Mouse (Mus musculus) olfactory bulb, adult 2 months (tissue): Measurements from ENCODE around the gene Meioc. TPM values are rescaled to one million over a fixed set of nuclear protein-coding genes. Genes with fewer than 3 reads are reported as not detected.

Experiments
- H3K27ac ChIP-seq: fragments of 200-500 bp; 2 replicates; pipeline ENCODE4 v1.5.1; 2012; ENCODE audit warnings: low read depth, low read length; ENCODE audit not compliant: insufficient read depth
- H3K4me1 ChIP-seq: fragments of 200-500 bp; 2 replicates; pipeline ENCODE4 v1.6.1; 2012; ENCODE audit warnings: low read length; ENCODE audit not compliant: control insufficient read depth, insufficient read depth
- H3K4me3 ChIP-seq: fragments of 200-500 bp; 2 replicates; pipeline ENCODE4 v1.5.1; 2012; ENCODE audit warnings: mild to moderate bottlenecking, low read depth, low read length, moderate library complexity; ENCODE audit not compliant: insufficient read depth
- CTCF ChIP-seq: fragments of 200-500 bp; IDR thresholded peaks from 2 replicates; pipeline ENCODE4 v1.5.1; 2012; ENCODE audit warnings: low read depth, mild to moderate bottlenecking, low read length, moderate library complexity; ENCODE audit not compliant: insufficient read depth
- POLR2A ChIP-seq: fragments of 200-500 bp; IDR thresholded peaks from 2 replicates; pipeline ENCODE4 v1.6.1; 2012; ENCODE audit warnings: mild to moderate bottlenecking, low read depth, low read length, moderate library complexity; ENCODE audit not compliant: insufficient read depth
- WGBS: fragments of 180-500 bp; shearing (Covaris S2); methylation state at CpG from one replicate; pipeline ENCODE4 v1.1.7; 2018; 5-methylcytosine and 5-hydroxymethylcytosine counted together
- polyA plus RNA-seq: library from polyadenylated mRNA; stranded (reverse); fragments of >200 nt; gene quantifications from 2 replicates; pipeline ENCODE4 v1.2.4, GENCODE M21; 2012; ENCODE audit warnings: low replicate concordance; ENCODE audit not compliant: missing spikeins, insufficient read depth, insufficient read length

Gene Meioc
- polyA plus RNA-seq, 1 experiment = not detected

DNA sequence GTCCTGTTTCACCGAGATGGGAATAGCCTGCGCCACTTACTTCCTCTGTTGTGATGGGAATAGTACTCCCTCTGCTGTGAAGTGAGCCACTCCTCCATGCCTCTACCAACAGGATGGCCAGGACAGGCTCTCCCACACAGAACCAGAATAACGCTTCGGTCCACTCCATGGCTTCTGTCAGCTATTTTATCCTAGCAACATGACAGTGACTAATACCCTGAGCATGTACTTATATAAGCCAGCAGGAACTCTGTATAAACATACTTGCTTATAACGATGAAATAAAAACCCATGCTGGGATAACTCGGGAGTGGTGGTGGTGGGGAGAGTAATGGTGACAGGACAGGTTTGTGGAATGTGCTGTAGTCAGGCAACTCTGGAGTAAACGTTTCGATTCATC is 7.6 kb upstream of the Meioc start:
- no peak overlapping the region for H3K4me3 ChIP-seq
- peaks cover 2% of the 10 kb centered on the region; the same call in 1 of the 2 replicates for H3K4me1 ChIP-seq
- 76% methylated on average over 8 of the region's 8 CpGs for WGBS
- no peak overlapping the region for H3K27ac ChIP-seq
- TF ChIP-seq POLR2A (no peak), CTCF (no peak)

DNA sequence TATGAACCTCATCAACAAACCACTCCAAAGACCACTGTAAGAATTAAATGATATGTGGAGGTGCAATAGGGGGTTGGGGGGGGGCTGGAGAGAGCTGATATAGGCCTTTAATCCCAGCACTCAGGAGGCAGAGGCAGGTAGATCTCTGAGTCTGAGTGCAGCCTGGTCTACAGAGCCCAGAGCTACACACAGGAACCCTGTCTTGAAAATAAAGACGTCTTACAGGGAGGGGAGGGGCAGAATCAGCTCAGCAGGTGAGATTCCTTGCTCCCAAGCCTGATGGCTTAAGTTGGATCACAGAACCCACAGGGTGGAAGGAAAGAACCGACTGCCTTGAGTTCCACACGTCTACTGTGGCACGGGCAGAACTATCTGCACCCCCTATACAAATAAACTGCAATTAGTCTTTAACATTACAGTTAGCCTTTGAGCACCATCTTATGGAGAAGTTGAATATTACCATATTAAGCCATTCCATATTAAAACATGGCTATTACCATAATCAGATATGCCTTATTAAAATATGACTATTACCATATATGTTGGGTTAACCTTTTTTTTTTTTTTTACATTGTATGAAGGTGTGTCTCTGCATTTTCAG is 7.1 kb upstream of the Meioc start:
- Histone ChIP-seq H3K4me1 (peaks cover 2% of the 10 kb centered on the region; the same call in 1 of the 2 replicates), H3K4me3 (no peak overlapping the region), H3K27ac (no peak overlapping the region)
- TF ChIP-seq POLR2A (no peak), CTCF (no peak)
- 9% methylated on average over 4 of the region's 4 CpGs for WGBS

DNA sequence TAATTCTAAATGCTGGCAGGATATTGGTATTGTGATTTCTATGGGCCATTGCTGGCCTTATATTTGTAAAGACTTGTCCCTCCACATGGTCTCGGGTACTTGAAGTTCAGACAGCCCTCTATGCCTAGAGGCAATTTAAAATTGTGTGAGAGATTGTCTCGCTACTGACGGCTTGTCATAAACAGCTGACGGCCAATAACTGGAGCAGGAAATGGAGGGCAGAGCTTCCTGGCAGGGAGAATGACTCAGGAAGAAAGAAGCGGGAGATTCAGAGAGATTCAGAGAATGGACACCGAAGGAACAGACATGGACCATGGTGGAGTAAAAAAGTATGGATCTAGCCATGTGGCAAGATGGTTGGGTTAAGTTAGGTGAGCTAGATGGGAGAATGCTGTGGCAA is 6.6 kb upstream of the Meioc start:
- no peak for TF ChIP-seq POLR2A
- TF ChIP-seq CTCF = no peak
- WGBS = 78% methylated on average over 6 of the region's 6 CpGs
- H3K4me3 ChIP-seq = no peak overlapping the region
- peaks cover 2% of the 10 kb centered on the region; the same call in 1 of the 2 replicates for H3K4me1 ChIP-seq
- H3K27ac ChIP-seq = no peak overlapping the region

DNA sequence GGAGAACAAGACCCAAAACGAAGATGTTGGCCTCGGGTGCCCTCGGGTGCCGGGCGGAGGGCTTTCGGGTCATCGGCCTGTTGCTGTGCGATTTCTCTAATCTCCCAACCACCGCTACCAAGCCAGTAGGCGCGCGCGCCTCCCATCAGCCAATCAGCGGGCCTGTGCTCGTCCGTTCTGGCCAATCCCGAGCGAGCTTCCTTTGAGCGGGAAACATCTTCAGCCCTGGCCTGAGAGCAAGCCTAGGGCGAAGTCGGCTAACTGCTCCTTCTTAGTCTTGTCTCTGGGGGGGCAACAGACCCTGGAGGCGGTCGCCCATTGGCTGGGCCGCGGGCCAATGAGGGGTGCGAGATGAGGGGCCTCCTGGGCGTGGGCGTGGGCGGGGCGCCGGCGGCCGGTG is 1.6 kb downstream of the Meioc start:
- H3K27ac ChIP-seq = no peak overlapping the region
- H3K4me1 ChIP-seq = no peaks in the 10 kb centered on the region
- 60% methylated on average over 33 of the region's 33 CpGs for WGBS
- TF ChIP-seq CTCF (no peak), POLR2A (no peak)
- no peak overlapping the region for H3K4me3 ChIP-seq

DNA sequence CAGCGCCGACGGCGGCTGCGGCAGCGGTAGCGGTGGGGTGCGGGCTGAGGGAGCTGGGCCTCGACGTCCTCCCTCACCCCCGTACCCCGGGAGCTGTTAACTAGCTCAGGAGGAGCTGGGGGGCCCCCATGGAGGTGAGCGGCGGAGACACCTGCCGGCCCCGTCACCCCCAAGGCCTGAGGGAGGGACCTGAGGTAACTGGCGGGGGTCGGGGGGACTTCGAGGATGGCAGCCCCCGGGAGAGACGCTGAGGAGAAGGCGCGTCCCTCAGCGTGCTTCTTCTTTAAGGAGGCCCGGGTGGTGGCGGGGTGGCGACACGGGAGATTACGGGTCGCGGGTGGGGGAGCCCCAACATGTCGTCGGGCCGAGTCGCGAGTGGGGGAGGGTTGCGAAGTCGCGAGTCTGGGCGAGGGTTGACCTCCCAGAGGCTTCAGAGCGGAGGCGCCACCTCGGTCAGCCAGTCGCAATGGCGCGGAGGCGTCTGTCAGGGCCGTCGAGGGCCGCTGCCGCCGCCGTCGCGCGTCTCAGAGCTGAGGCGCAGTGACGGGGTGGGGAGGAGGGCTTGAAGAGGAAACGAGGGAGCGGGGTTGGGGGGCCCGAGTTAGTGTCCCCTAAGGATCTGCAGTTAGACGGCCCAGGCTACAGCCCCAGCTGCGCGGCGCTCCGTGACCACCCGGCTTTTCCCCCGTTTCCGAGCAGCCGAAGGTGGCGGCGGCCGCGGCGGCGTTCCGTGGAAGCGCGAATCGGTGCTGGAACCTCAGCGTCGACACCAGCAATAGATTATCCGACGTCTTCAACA is 2.3 kb downstream of the Meioc start:
- H3K27ac ChIP-seq = no peak overlapping the region
- TF ChIP-seq POLR2A = no peak
- TF ChIP-seq CTCF = no peak

DNA sequence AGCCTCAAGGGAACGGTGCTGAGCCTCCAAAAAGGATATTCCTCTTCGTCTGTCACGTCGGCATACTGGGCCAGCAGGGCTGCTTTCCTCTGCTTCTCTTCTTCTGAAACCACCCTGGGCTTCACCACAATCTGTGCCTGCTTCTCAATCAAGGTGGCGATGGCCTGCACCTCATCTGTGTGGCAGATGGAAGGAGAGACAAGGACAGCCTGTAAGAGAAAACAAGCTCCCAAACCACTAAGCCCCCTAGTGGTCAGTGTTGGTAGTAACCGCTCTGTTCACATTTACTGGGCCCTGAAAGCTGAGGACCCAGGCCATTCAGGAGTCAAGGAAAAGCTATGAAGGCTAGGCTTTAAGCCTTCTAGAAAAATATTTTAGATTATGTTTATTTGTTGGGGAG is 26.6 kb downstream of the Meioc start:
- TF ChIP-seq CTCF (peak; percentile 52), POLR2A (no peak)
- 66% methylated on average over 6 of the region's 6 CpGs for WGBS
- H3K4me3 ChIP-seq = no peak overlapping the region
- H3K4me1 ChIP-seq = no peaks in the 10 kb centered on the region
- H3K27ac ChIP-seq = no peak overlapping the region

More for the DNA sequence above, 2.3 kb downstream of the Meioc start:
- WGBS = 57% methylated on average over 84 of the region's 84 CpGs
- no peak overlapping the region for H3K4me3 ChIP-seq
- no peaks in the 10 kb centered on the region for H3K4me1 ChIP-seq

DNA sequence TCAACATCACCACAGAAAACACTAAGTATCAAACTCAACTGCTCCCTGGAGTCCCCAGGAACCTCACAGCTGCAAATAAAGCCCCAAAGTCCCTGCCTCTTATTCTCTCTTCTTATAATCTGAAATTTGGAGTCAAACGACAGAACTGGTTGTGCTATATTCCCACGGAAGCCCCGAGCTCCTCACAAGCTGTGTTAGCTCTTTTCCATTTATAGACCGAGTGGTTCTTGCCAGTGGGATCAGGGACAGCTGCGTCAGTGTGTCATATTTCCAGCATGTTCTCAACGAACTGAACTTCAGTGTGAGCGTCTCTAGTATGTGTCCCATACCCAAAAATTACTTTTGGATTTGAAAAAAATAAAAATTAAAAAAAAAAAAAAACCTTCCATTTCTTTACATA is 31.8 kb downstream of the Meioc start:
- no peak overlapping the region for H3K27ac ChIP-seq
- TF ChIP-seq POLR2A = no peak
- TF ChIP-seq CTCF = no peak
- H3K4me1 ChIP-seq = peaks cover 4% of the 10 kb centered on the region
- WGBS = 84% methylated on average over 7 of the region's 7 CpGs
- H3K4me3 ChIP-seq = no peak overlapping the region

DNA sequence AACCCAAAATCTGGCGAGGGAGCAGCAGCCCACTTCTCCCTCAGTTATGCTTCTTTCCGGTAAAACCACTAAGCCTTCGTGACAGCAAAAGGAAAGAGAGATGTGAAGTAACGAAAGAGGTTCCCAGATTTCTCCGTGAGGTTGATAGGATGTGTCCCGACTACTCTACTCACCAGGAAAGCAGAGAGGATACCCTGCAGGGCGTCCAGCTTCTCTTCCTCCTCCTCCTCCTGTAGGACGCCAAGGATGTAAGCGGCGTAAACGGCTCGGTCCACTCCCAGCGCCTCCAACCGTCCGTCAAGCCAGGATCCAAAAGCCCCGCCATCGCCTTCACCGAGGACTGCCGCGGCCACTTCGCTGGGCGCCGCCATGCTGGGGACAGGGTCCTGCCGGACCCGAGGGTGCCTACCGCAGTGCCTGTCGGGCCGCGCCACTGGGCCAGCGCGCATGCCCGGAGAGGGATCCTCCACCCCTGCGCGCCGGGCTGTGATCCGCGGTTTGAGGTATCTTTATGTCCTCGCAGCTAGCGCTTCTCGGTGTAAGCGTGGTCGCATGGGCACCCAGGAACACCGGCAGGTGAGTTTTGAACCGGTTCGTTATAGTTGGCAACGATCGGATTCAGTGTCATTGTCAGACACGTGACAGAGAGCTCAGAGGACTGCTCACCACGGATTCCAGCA is 34.0 kb downstream of the Meioc start, which contains the start of gene Ccdc43:
Gene Ccdc43 (minus strand): TSS at position 445 of the 680 bp plus-strand sequence.
- peak within 1 kb of the TSS; percentile 82 for H3K4me3 ChIP-seq
- H3K4me1 ChIP-seq = peaks cover 4% of the 10 kb centered on the region
- H3K27ac ChIP-seq = peak within 1 kb of the TSS; percentile 36; the same call in 1 of the 2 replicates
- 0 out of 2 replicates have a peak, but pooled peaks have one; percentile 15 for TF ChIP-seq CTCF
- TF ChIP-seq POLR2A = peak; percentile 94
- WGBS = under 1% methylated on average over 49 of the region's 49 CpGs
